In genomic region chr5:136965686-136966085, GRCm38 (mm10) we compare ENCODE assay signal across 10 mouse cellular contexts. TPM values are rescaled to one million over a fixed set of nuclear protein-coding genes. Genes with fewer than 3 reads are reported as not detected.
DNase-seq lines count a peak whose midpoint lies in the region; ATAC-seq and TF ChIP-seq lines count a peak whose summit lies in the region.
"Had no signal": no experiment of that assay in that cellular context is flagged by ENCODE, and none has a peak within 500 bp of the region (broad histone marks: within the 10 kb centered on the region; RNA-seq: fewer than 3 reads in every experiment).

No protein-coding gene starts in this region.

- H3K27me3 ChIP-seq in limb, embryonic 13.5 days: no peaks in the 10 kb centered on the region
- H3K27me3 ChIP-seq in limb, embryonic 10.5 days (ENCODE audit: low read depth, poor library complexity, severe bottlenecking): no peaks in the 10 kb centered on the region
- H3K27me3 ChIP-seq in kidney, embryonic 15.5 days: no peaks in the 10 kb centered on the region
- no peaks in the 10 kb centered on the region for H3K27me3 ChIP-seq in small intestine, adult 2 months (ENCODE audit: control insufficient read depth, insufficient read depth, low read length)
- H3K27me3 ChIP-seq: embryonic facial prominence, embryonic 15.5 days had no signal

- H3K4me1 ChIP-seq in limb, embryonic 13.5 days: peaks cover 22% of the 10 kb centered on the region
- H3K4me1 ChIP-seq in limb, embryonic 10.5 days: peaks cover 27% of the 10 kb centered on the region
- peaks cover 63% of the 10 kb centered on the region for H3K4me1 ChIP-seq in kidney, embryonic 15.5 days
- H3K4me1 ChIP-seq in small intestine, adult 2 months (ENCODE audit: control insufficient read depth, insufficient read depth, insufficient read length, low read length): peaks cover 38% of the 10 kb centered on the region

- intact Hi-C loops in left cerebral cortex, adult 2 months (cut with DNase I): no loop called here

- H3K9me3 ChIP-seq in limb, embryonic 13.5 days: no peaks in the 10 kb centered on the region
- no peaks in the 10 kb centered on the region for H3K9me3 ChIP-seq in limb, embryonic 10.5 days (replicated peaks)
- H3K9me3 ChIP-seq in kidney, embryonic 15.5 days (replicated peaks): no peaks in the 10 kb centered on the region
- H3K9me3 ChIP-seq: embryonic facial prominence, embryonic 15.5 days had no signal

- H3K4me2 ChIP-seq in limb, embryonic 13.5 days (replicated peaks): no peak overlapping the region
- H3K4me2 ChIP-seq in kidney, embryonic 15.5 days: 0 out of 2 replicates have a peak overlapping the region, but pooled peaks have one; percentile 19
- H3K4me2 ChIP-seq: embryonic facial prominence, embryonic 15.5 days; midbrain, embryonic 11.5 days had no signal

- WGBS in limb, embryonic 13.5 days: 92% methylated on average over 8 of the region's 8 CpGs
- 97% methylated on average over 8 of the region's 8 CpGs for WGBS in limb, embryonic 10.5 days
- WGBS in kidney, embryonic 15.5 days: 85% methylated on average over 8 of the region's 8 CpGs
- 33% methylated on average over 8 of the region's 8 CpGs for WGBS in small intestine, adult 2 months

- H3K9ac ChIP-seq in limb, embryonic 13.5 days: no peak overlapping the region
- H3K9ac ChIP-seq in kidney, embryonic 15.5 days: no peak overlapping the region
- H3K9ac ChIP-seq: embryonic facial prominence, embryonic 15.5 days had no signal

- H3K27ac ChIP-seq in limb, embryonic 13.5 days: 0 out of 2 replicates have a peak overlapping the region, but pooled peaks have one; percentile 22
- no peak overlapping the region for H3K27ac ChIP-seq in limb, embryonic 10.5 days
- H3K27ac ChIP-seq in kidney, embryonic 15.5 days: peak overlapping the region; percentile 92
- peak overlapping the region; percentile 99 for H3K27ac ChIP-seq in small intestine, adult 2 months (ENCODE audit: insufficient read depth, low read depth, low read length)
- H3K27ac ChIP-seq in left cerebral cortex, adult 2 months: no peak overlapping the region
- H3K27ac ChIP-seq: embryonic facial prominence, embryonic 15.5 days had no signal

- TF ChIP-seq POLR2A in small intestine, adult 2 months (IDR thresholded peaks at IDR 0.05; ENCODE audit: low read depth, low read length): peak; percentile 66

- DNase-seq in limb, embryonic 10.5 days (ENCODE audit: low spot score): no peak
- no peak for DNase-seq in right cerebral cortex, adult 18-20 months
- DNase-seq in left cerebral cortex, adult 2 months (ENCODE audit: extremely low spot score in 1 of 2, low spot score in 2 of 2): no peak
- DNase-seq: gastrocnemius, postnatal 10 days had no signal

- no peak overlapping the region for H3K4me3 ChIP-seq in limb, embryonic 13.5 days
- H3K4me3 ChIP-seq in limb, embryonic 10.5 days: no peak overlapping the region
- no peak overlapping the region for H3K4me3 ChIP-seq in kidney, embryonic 15.5 days (replicated peaks)
- H3K4me3 ChIP-seq in small intestine, adult 2 months (ENCODE audit: low read depth, low read length): peak overlapping the region; percentile 60
- no peak overlapping the region for H3K4me3 ChIP-seq in left cerebral cortex, adult 2 months
- H3K4me3 ChIP-seq: embryonic facial prominence, embryonic 15.5 days had no signal

- no peak for ATAC-seq in limb, embryonic 13.5 days (ENCODE audit: low FRiP score, low read depth)
- peak; percentile 13 for ATAC-seq in erythroblast, adult 5-6 weeks (replicated peaks; ENCODE audit: low FRiP score, poor library complexity, severe bottlenecking)
- ATAC-seq in kidney, embryonic 15.5 days (replicated peaks; ENCODE audit: low FRiP score): no peak

- no peak for TF ChIP-seq CTCF in small intestine, adult 2 months (IDR thresholded peaks at IDR 0.05; ENCODE audit: extremely low read depth, insufficient read length, insufficient replicate concordance, low read depth, low read length)
- no peak for TF ChIP-seq CTCF in left cerebral cortex, adult 2 months (IDR thresholded peaks at IDR 0.05)

- H3K36me3 ChIP-seq in limb, embryonic 13.5 days: peaks cover 45% of the 10 kb centered on the region
- peaks cover 59% of the 10 kb centered on the region for H3K36me3 ChIP-seq in limb, embryonic 10.5 days
- peaks cover 40% of the 10 kb centered on the region for H3K36me3 ChIP-seq in kidney, embryonic 15.5 days
- H3K36me3 ChIP-seq in small intestine, adult 2 months (ENCODE audit: control insufficient read depth, insufficient read depth, low read length): peaks cover 14% of the 10 kb centered on the region

RNA-seq across cellular contexts. Expression of gene Cldn15, which starts 0.7 kb away (rescaled TPM):
- 0.10 and 0.20 TPM in 2 replicates for polyA plus RNA-seq in limb, embryonic 13.5 days (2015; fragmentation: Nextera tagmentation; extraction: Ambion mirVana)
- 0.13 and 0.39 TPM in 2 replicates for polyA plus RNA-seq in limb, embryonic 10.5 days (2016; fragmentation: Nextera tagmentation; extraction: Ambion mirVana)
- total RNA-seq in erythroblast, adult 5-6 weeks (2015; ENCODE audit: low replicate concordance): 5.8 and 14.0 TPM in 2 replicates
- 11.0 and 19.1 TPM in 2 replicates for total RNA-seq in erythroblast, adult 5-6 weeks (2017; ENCODE audit: low replicate concordance)
- polyA plus RNA-seq in kidney, embryonic 15.5 days (2015; fragmentation: Nextera tagmentation; extraction: Ambion mirVana): 3.0 and 4.1 TPM in 2 replicates
- 313 and 657 TPM in 2 replicates for polyA plus RNA-seq in small intestine, adult 2 months (2012; rRNA removed)
- under 1 TPM; 0.30 to 0.32 TPM for total RNA-seq in left cerebral cortex, adult 2 months (2021)

RNA-seq across cellular contexts. Expression of gene Fis1, which starts 12.6 kb away (rescaled TPM):
- polyA plus RNA-seq in limb, embryonic 13.5 days (2015; fragmentation: Nextera tagmentation; extraction: Ambion mirVana): 263 and 274 TPM in 2 replicates
- 262 and 277 TPM in 2 replicates for polyA plus RNA-seq in limb, embryonic 10.5 days (2016; fragmentation: Nextera tagmentation; extraction: Ambion mirVana)
- total RNA-seq in erythroblast, adult 5-6 weeks (2015; ENCODE audit: low replicate concordance): 160 and 175 TPM in 2 replicates
- 65.3 and 70.5 TPM in 2 replicates for total RNA-seq in erythroblast, adult 5-6 weeks (2017; ENCODE audit: low replicate concordance)
- polyA plus RNA-seq in kidney, embryonic 15.5 days (2015; fragmentation: Nextera tagmentation; extraction: Ambion mirVana): 284 and 294 TPM in 2 replicates
- polyA plus RNA-seq in small intestine, adult 2 months (2012; rRNA removed): 106 and 261 TPM in 2 replicates
- 100 to 1,000 TPM; 256 to 271 TPM for total RNA-seq in left cerebral cortex, adult 2 months (2021)

RNA-seq across cellular contexts. Expression of gene Plod3, which starts 21.1 kb away (rescaled TPM):
- polyA plus RNA-seq in limb, embryonic 13.5 days (2015; fragmentation: Nextera tagmentation; extraction: Ambion mirVana): 63.1 and 65.1 TPM in 2 replicates
- 39.4 and 40.8 TPM in 2 replicates for polyA plus RNA-seq in limb, embryonic 10.5 days (2016; fragmentation: Nextera tagmentation; extraction: Ambion mirVana)
- 19.2 and 23.0 TPM in 2 replicates for total RNA-seq in erythroblast, adult 5-6 weeks (2015; ENCODE audit: low replicate concordance)
- 20.6 and 36.1 TPM in 2 replicates for total RNA-seq in erythroblast, adult 5-6 weeks (2017; ENCODE audit: low replicate concordance)
- polyA plus RNA-seq in kidney, embryonic 15.5 days (2015; fragmentation: Nextera tagmentation; extraction: Ambion mirVana): 42.9 and 52.5 TPM in 2 replicates
- 17.1 and 21.6 TPM in 2 replicates for polyA plus RNA-seq in small intestine, adult 2 months (2012; rRNA removed)
- 10 to 100 TPM; 38.7 to 39.1 TPM for total RNA-seq in left cerebral cortex, adult 2 months (2021)

RNA-seq across cellular contexts. Expression of gene Znhit1, which starts 22.1 kb away (rescaled TPM):
- 111 and 120 TPM in 2 replicates for polyA plus RNA-seq in limb, embryonic 13.5 days (2015; fragmentation: Nextera tagmentation; extraction: Ambion mirVana)
- 116 and 119 TPM in 2 replicates for polyA plus RNA-seq in limb, embryonic 10.5 days (2016; fragmentation: Nextera tagmentation; extraction: Ambion mirVana)
- 24.4 and 32.2 TPM in 2 replicates for total RNA-seq in erythroblast, adult 5-6 weeks (2015; ENCODE audit: low replicate concordance)
- total RNA-seq in erythroblast, adult 5-6 weeks (2017; ENCODE audit: low replicate concordance): 15.8 and 17.7 TPM in 2 replicates
- polyA plus RNA-seq in kidney, embryonic 15.5 days (2015; fragmentation: Nextera tagmentation; extraction: Ambion mirVana): 86.4 and 102 TPM in 2 replicates
- polyA plus RNA-seq in small intestine, adult 2 months (2012; rRNA removed): 47.6 and 92.2 TPM in 2 replicates
- 10 to 100 TPM; 82.0 to 91.0 TPM for total RNA-seq in left cerebral cortex, adult 2 months (2021)

RNA-seq across cellular contexts. Expression of gene Ift22, which starts 57.7 kb away (rescaled TPM):
- 60.4 and 65.8 TPM in 2 replicates for polyA plus RNA-seq in limb, embryonic 13.5 days (2015; fragmentation: Nextera tagmentation; extraction: Ambion mirVana)
- 73.6 and 84.0 TPM in 2 replicates for polyA plus RNA-seq in limb, embryonic 10.5 days (2016; fragmentation: Nextera tagmentation; extraction: Ambion mirVana)
- 1.7 and 4.8 TPM in 2 replicates for total RNA-seq in erythroblast, adult 5-6 weeks (2015; ENCODE audit: low replicate concordance)
- total RNA-seq in erythroblast, adult 5-6 weeks (2017; ENCODE audit: low replicate concordance): 0.28 and 1.3 TPM in 2 replicates
- polyA plus RNA-seq in kidney, embryonic 15.5 days (2015; fragmentation: Nextera tagmentation; extraction: Ambion mirVana): 74.0 and 78.8 TPM in 2 replicates
- polyA plus RNA-seq in small intestine, adult 2 months (2012; rRNA removed): 11.1 and 13.3 TPM in 2 replicates
- total RNA-seq in left cerebral cortex, adult 2 months (2021): 10 to 100 TPM; 94.8 to 95.0 TPM

Comparison
In these comparisons a context has a peak if more than half of its experiments do, and no peak if none do; other contexts are left out.
1. H3K27ac ChIP-seq: peak in limb, embryonic 13.5 days (single experiment), kidney, embryonic 15.5 days (single experiment) and small intestine, adult 2 months (single experiment); none in limb, embryonic 10.5 days (single experiment) and left cerebral cortex, adult 2 months (single experiment).
2. RNA of gene Cldn15, which starts 0.7 kb away (polyA plus RNA-seq): 313 to 657 TPM in small intestine, adult 2 months; 3.0 to 4.1 TPM in kidney, embryonic 15.5 days, 0.13 to 0.39 TPM in limb, embryonic 10.5 days and 0.10 to 0.20 TPM in limb, embryonic 13.5 days; every median in the first group is over 10 times any median in the second.